Mouse (Mus musculus): ENCODE results near the gene Chp2.
A peak's percentile ranks its signal among the peaks of the same experiment; 100 is the strongest.

The Chp2 gene

GRCm38 (mm10) chr7:122219315-122219801, at the start of gene Chp2:
Gene Chp2 (plus strand): TSS chr7:122219496.
- DNase-seq = no peak

GRCm38 (mm10) chr7:122170705-122171104, 48.6 kb upstream of the Chp2 start:
- no peak for DNase-seq

- no peak for DNase-seq
These were observed 47.7 kb upstream of the Chp2 start for GRCm38 (mm10) chr7:122171613-122172012.

GRCm38 (mm10) chr7:122180720-122181119, 38.6 kb upstream of the Chp2 start:
- no peak for DNase-seq

- no peak for DNase-seq
These were observed 34.7 kb upstream of the Chp2 start for GRCm38 (mm10) chr7:122184569-122184968.

GRCm38 (mm10) chr7:122186043-122186442, 33.3 kb upstream of the Chp2 start, which contains the start of gene Ern2:
Gene Ern2 (minus strand): TSS chr7:122186207.
- DNase-seq = no peak

- no peak for DNase-seq
These were observed 29.8 kb upstream of the Chp2 start for GRCm38 (mm10) chr7:122189484-122189883.

- DNase-seq = no peak
These were observed 28.2 kb upstream of the Chp2 start for GRCm38 (mm10) chr7:122191097-122191496.

GRCm38 (mm10) chr7:122193919-122194318, 25.4 kb upstream of the Chp2 start:
- DNase-seq = no peak

GRCm38 (mm10) chr7:122196771-122197170, 22.5 kb upstream of the Chp2 start:
- no peak for DNase-seq

- peak; percentile 8 for DNase-seq
These were observed 22.0 kb upstream of the Chp2 start for GRCm38 (mm10) chr7:122197306-122197705.

- DNase-seq = no peak
These were observed 20.0 kb upstream of the Chp2 start for GRCm38 (mm10) chr7:122199296-122199695.

GRCm38 (mm10) chr7:122203936-122204335, 15.4 kb upstream of the Chp2 start:
- no peak for DNase-seq

GRCm38 (mm10) chr7:122206121-122206520, 13.2 kb upstream of the Chp2 start:
- no peak for DNase-seq

GRCm38 (mm10) chr7:122208276-122209021, 10.8 kb upstream of the Chp2 start:
- no peak for DNase-seq

- no peak for DNase-seq
These were observed 6.9 kb downstream of the Chp2 start for GRCm38 (mm10) chr7:122226020-122226742.

GRCm38 (mm10) chr7:122226744-122227143, 7.4 kb downstream of the Chp2 start:
- no peak for DNase-seq

- no peak for DNase-seq
These were observed 10.0 kb downstream of the Chp2 start for GRCm38 (mm10) chr7:122229306-122229705.

GRCm38 (mm10) chr7:122229916-122230315, 10.6 kb downstream of the Chp2 start:
- DNase-seq = no peak

GRCm38 (mm10) chr7:122230866-122231265, 11.6 kb downstream of the Chp2 start:
- no peak for DNase-seq

- DNase-seq = no peak
These were observed 19.6 kb downstream of the Chp2 start for GRCm38 (mm10) chr7:122238939-122239338.

GRCm38 (mm10) chr7:122240413-122241119, 21.3 kb downstream of the Chp2 start:
- no peak for DNase-seq

- DNase-seq = peak; percentile 40
These were observed 23.0 kb downstream of the Chp2 start for GRCm38 (mm10) chr7:122242260-122242659.
